In genomic region chr7:80900944-80901501, GRCm38 (mm10) we compare ENCODE assay signal across 8 mouse cellular contexts. TPM values are rescaled to one million over a fixed set of nuclear protein-coding genes. Genes with fewer than 3 reads are reported as not detected.
DNase-seq lines count a peak whose midpoint lies in the region; ATAC-seq lines count a peak whose summit lies in the region.

Gene Wdr73, minus strand, starts transcription at chr7:80901269.

- under 1% methylated on average over 36 of the region's 36 CpGs for WGBS in hindbrain, embryonic 15.5 days

- DNase-seq in T-cell, adult 2 months (ENCODE audit: low spot score) = peak; percentile 94
- peak; percentile 81 to 86 for DNase-seq in cerebellum, postnatal 36 days
- peak; percentile 86 to 92 for DNase-seq in frontal cortex, postnatal 36 days (ENCODE audit: low spot score in 2 of 2)
- peak; percentile 85 for DNase-seq in left cerebral cortex, adult 11 months (ENCODE audit: low spot score)
- peak; percentile 94 to 96 for DNase-seq in lung, postnatal 4 days
- DNase-seq in retina, postnatal 7 days (ENCODE audit: low read depth, low spot score) = peak; percentile 79
- DNase-seq in urinary bladder, adult 2 months (ENCODE audit: low spot score) = peak; percentile 79

- peak within 1 kb of the TSS; percentile 54 for H3K9ac ChIP-seq in hindbrain, embryonic 15.5 days

- peaks cover 35% of the 10 kb centered on the region for H3K4me1 ChIP-seq in hindbrain, embryonic 15.5 days (replicated peaks)

- H3K27me3 ChIP-seq in hindbrain, embryonic 15.5 days = no peaks in the 10 kb centered on the region

- peak within 1 kb of the TSS; percentile 51 for H3K4me3 ChIP-seq in hindbrain, embryonic 15.5 days

- peak within 1 kb of the TSS; percentile 84 for H3K4me2 ChIP-seq in hindbrain, embryonic 15.5 days

- peak within 1 kb of the TSS; percentile 87 for H3K27ac ChIP-seq in hindbrain, embryonic 15.5 days (replicated peaks)

- peak; percentile 94 for ATAC-seq in hindbrain, embryonic 15.5 days (ENCODE audit: low FRiP score, low read depth)

- H3K36me3 ChIP-seq in hindbrain, embryonic 15.5 days = peaks cover 16% of the 10 kb centered on the region

- H3K9me3 ChIP-seq in hindbrain, embryonic 15.5 days = no peaks in the 10 kb centered on the region

RNA-seq across cellular contexts. Expression of gene Wdr73, which starts in this region (rescaled TPM):
- polyA plus RNA-seq in hindbrain, embryonic 15.5 days (2015; fragmentation: Nextera tagmentation; extraction: Ambion mirVana) = 36.2 and 39.8 TPM in 2 replicates
- polyA plus RNA-seq in urinary bladder, adult 2 months (2012; rRNA removed) = 16.7 and 19.2 TPM in 2 replicates

Comparison
In these comparisons a context has a peak if more than half of its experiments do, and no peak if none do; other contexts are left out.
1. Peak in every context shown above with its lines: DNase-seq, ATAC-seq, H3K4me3 ChIP-seq and H3K27ac ChIP-seq.